14 mouse cellular contexts compared by ENCODE assay signal in the genomic region with DNA sequence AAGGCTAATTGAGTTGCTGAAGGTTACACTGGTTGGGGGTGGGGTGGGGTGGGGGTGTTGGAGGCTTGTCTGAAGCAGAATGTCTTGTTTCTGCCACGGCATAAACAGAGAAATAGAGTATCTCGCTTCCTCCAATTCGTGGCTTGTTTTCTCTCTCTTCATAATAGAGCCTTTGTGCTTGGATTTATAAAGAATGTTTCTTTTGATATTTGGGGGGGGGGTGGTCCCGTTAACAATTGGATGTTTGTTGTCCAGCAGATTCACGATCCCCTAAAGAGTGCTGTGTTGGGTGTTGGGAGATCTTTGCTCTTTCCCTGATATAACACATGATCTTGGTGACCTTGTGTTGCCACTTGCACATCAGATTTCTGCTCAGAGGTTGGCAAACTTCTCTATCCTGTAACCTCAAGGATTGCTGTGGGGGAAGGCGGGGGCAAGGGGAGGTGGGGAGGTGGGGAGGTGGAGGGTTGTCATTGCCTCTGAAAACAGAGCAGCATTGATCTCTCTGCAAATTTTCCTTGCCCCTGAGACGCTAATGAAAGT.
"Had no signal": no experiment of that assay in that cellular context is flagged by ENCODE, and none has a peak within 500 bp of the region (broad histone marks: within the 10 kb centered on the region; RNA-seq: fewer than 3 reads in every experiment).

No protein-coding gene starts in this region.

- H3K4me2 ChIP-seq: limb, embryonic 15.5 days; liver, embryonic 12.5 days; lung, embryonic 14.5 days; midbrain, embryonic 15.5 days had no signal

- ATAC-seq: inflammation-experienced regulatory T-cells, adult 6 months; liver, embryonic 12.5 days; midbrain, embryonic 15.5 days had no signal

- DNase-seq: kidney, adult 18-20 months; kidney, postnatal 10 days; kidney, postnatal 4 days; lung, embryonic 14.5 days; lung, postnatal 10 days; lung, postnatal 4 days; thymus, adult 2 months; thymus, postnatal 25 days had no signal

- H3K27ac ChIP-seq: liver, embryonic 12.5 days; midbrain, embryonic 10.5 days; midbrain, embryonic 15.5 days; stomach, postnatal 0 days had no signal

- H3K4me3 ChIP-seq: limb, embryonic 15.5 days; liver, embryonic 12.5 days; midbrain, embryonic 10.5 days; midbrain, embryonic 15.5 days had no signal

- H3K9me3 ChIP-seq: limb, embryonic 15.5 days; liver, embryonic 12.5 days; midbrain, embryonic 10.5 days; midbrain, embryonic 15.5 days had no signal

- H3K36me3 ChIP-seq: limb, embryonic 15.5 days; liver, embryonic 12.5 days; midbrain, embryonic 10.5 days; midbrain, embryonic 15.5 days had no signal

- H3K4me1 ChIP-seq: liver, embryonic 12.5 days had no signal

- H3K9ac ChIP-seq: limb, embryonic 15.5 days; liver, embryonic 12.5 days; lung, embryonic 14.5 days; midbrain, embryonic 15.5 days had no signal

- H3K27me3 ChIP-seq: limb, embryonic 15.5 days; liver, embryonic 12.5 days; midbrain, embryonic 15.5 days had no signal
